Mouse (Mus musculus) regulatory T cell (primary cell): ENCODE measurements around the gene Lao1.

Experiments used
- in situ Hi-C: fragments of 300-600 bp; cut with MboI, MseI; formaldehyde crosslinking; loops from one replicate; pipeline ENCODE4 v1.15.1; 2025; ENCODE audit warnings: high pct_unique_total_duplicates

The Lao1 gene

GRCm38 (mm10) chr4:119014997-119015396 lies 53.6 kb downstream of the Lao1 start:
- in situ Hi-C loops, result no loop called here

- in situ Hi-C loops, result no loop called here
Measured at GRCm38 (mm10) chr4:119015557-119015956, 54.2 kb downstream of the Lao1 start.

GRCm38 (mm10) chr4:119017078-119017477 lies 55.7 kb downstream of the Lao1 start:
- in situ Hi-C loops, result no loop called here
